Mouse (Mus musculus): ENCODE results near the gene Riok1.

Gene Riok1

DNA sequence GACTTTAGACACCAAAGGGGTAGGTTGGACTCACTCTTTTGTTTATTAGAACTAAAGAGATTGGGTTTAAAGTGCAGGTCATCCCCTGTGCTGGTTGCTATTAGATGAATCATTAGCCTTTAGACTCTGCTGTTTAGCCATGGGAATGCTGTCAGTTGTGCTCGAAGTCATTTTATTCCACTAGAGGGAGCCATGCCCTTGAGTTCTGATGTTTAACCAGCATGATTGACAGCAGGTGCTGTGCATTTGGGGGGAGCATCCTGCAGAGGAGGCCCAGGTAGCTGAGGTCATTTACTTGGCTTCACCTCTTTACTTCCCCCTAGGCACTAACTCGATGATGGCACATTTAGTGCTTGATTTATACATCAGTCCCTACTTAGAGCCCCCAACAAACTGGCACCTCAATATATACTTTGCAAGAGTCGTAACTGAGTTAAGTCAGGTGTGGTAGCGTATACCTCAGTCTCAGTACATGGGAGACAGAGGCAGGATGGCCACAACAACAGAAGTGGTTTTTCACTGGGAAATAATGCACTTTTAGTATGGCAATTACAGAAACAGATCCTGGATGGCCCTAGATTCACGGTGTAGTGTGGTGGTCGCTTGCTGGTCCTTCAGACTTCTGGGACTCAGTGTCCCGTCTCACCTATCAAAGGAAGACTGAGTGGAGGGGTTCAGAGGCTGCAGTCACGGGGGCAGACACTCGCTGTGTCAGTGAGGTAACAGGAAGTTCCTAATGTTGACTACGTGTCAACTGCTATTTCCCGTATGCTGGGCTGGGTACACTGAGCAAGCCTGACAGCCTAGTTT, 28.3 kb downstream of the Riok1 start:
- DNase-seq (ENCODE audit: low read depth in 2 of 2, low spot score in 2 of 2) = peak; percentile 14 to 49

DNA sequence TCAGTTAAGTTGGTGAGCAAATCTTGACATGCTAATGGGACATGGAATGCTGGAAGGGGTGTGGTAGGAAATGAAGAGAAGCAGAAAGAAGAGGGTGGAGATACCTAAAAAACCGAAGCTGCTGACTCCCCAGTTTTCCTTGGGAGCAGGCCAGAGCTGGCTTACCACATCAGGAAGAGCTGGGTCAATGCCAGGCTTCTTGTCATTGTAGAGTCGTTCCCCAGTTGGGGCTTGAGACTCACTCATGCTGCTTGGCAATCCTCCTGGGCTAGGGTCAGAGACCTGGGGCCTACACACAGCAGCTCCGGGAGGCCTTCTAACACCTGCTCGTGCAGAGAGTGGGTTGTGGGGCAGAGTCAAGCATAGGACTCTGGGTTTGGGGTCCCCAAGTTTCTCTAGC, 34.1 kb downstream of the Riok1 start:
- no peak for DNase-seq (ENCODE audit: low read depth in 2 of 2, low spot score in 2 of 2)

DNA sequence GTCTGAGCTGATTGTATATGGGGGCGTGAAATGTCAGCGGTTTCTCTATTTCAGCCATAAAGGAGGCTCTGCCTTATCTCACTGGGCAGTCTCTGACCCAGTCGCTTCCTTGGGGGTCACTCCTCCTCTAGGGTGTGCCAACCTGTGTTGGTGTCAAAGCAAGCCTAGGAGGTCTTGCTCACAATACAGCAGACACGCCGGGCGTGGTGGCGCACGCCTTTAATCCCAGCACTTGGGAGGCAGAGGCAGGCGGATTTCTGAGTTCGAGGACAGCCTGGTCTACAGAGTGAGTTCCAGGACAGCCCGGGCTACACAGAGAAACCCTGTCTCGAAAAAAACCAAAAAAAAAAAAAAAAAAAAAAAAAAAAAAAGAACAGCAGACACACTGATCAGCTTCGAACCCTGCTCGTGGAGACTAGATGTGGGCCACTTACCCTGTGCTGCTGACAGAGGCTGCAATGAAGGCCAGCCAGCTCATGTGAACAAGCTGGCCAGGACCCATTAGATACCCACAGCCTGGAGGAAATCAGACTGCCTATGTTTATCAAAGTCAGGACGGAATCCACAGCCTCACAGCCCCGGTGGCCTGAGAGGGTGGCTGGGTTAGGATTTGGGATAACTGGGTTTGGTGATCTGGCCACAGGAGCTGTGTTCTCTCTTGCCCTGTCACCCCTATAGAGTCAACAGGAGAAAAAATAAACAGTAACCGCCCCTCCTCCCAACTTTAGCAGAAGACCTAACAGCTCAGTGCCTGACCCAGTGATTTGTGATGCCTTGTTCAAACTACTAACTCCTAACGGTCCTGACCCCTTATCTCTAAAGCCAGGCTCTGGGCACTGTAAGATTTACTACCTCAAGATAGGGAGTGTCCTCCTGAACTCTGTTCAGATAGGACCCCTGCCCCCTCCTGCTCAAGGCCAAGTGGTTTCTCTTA, 36.8 kb downstream of the Riok1 start:
- DNase-seq (ENCODE audit: low read depth in 2 of 2, low spot score in 2 of 2) = no peak

DNA sequence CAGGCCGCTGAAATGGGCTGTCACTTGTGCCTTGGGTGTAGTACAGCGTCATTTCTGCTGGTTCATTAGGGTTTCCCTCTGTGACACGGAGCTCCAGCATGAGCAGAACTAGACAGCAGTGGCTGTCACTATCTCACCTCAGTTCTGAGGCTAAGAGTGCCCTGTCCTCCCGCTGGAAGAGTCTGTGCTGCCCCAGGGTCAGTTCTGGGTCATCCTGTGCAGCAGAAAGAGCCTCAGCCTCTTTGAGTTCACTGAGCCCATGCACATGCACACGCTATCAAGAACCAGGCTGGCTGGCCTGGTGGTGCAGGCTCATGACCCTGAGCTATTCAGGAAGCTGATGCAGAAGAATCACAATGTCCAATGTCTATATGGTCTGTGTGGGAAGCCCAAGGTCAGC, 37.6 kb downstream of the Riok1 start:
- DNase-seq (ENCODE audit: low read depth in 2 of 2, low spot score in 2 of 2) = no peak

DNA sequence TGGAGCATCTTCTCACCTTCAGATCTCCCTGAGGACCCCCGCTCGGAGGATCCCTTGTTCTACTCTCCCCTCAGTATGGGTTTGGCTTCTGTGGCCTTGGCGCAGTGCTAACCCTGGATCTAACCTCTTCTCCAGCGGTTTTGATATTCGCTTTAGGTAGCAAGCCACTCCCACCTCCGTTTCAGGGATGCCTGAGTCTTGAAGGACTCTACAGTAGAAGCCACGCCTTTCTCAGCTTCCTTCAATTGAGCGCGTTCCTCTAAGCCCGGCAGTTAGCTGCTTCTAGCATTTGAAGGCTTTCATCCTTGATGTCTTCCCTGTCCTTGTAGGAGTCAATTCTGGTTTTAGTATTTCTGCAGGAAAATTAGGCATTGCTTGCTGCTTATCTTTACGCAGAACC, 40.3 kb downstream of the Riok1 start:
- no peak for DNase-seq (ENCODE audit: low read depth in 2 of 2, low spot score in 2 of 2)

DNA sequence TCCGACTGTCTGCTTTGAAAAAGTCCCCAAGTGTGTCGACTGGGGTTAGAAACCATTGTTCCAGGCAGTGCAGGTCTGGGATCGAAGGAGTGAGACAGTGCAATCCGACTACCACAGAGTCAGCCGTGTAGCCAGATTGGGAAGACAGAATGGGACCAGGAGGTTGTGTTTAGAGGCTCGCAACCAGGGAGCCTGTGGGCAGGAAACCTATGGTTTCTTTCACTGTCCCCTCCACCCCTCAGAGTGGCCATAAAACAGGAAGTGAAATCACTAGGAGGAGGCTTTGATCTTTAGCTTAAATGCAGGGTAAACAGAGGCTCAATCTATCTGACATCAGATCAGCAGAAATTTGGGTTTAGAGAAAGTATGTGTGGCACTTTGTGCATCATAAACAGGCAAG, 42.0 kb downstream of the Riok1 start:
- DNase-seq (ENCODE audit: low read depth in 2 of 2, low spot score in 2 of 2) = no peak

DNA sequence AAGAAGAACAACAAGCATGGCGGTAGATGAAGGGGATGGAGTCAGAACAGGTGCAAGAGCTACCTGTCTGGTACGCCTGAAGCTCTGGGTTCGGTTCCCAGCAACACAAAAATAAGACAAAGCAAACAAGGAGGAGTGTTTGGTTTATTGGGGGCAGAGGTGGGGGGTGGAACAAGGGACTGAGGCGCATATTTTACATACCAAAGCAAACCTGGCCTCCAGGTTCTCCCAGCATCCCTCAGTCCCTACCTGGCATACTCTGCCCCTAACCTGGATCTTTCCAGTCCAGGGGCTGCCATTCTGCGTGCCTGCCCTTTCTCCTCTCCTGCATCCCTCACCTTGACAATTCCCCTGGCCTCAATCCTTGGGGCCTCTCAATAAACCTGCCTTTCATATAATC, 42.6 kb downstream of the Riok1 start:
- no peak for DNase-seq (ENCODE audit: low read depth in 2 of 2, low spot score in 2 of 2)

DNA sequence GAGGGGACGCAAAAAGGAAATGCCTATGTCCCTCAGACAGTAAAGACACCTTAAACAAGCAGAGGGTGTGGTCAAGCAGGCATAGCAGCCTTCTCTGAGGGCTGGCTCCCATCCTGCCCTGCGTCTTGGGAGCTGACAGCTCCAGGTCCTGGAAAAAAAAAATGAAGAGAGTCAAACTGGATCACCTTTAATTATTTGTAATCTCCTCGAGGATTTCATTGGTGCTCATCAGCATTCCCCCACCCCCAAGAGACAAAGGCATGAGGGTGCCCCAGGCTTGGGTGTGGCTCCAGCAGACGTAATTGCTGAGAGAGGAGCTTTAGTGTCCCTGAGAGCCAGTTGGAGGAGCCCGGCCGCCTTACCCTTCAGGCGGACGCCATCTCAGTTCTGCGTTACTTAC, 43.2 kb downstream of the Riok1 start:
- DNase-seq (ENCODE audit: low read depth in 2 of 2, low spot score in 2 of 2) = no peak

DNA sequence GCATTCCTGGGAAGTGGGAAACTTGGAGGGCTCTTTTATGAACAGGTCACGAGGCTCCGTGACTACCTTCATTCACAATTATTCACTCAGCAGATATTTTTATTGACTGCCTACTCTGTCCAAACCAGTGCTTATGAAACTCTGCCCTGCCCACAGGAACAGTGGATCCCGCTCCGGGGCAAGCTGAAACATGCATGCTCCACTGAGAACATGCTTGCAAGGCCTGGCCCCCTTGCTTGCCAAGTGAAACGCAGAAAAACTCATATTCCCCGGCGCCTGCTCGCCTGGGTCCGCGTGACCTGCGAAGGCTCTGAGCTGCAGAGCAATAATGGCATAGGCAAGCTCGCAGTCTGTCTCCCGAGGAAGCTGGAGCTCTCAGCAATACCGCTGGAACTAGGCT, 43.9 kb downstream of the Riok1 start:
- DNase-seq (ENCODE audit: low read depth in 2 of 2, low spot score in 2 of 2) = no peak

DNA sequence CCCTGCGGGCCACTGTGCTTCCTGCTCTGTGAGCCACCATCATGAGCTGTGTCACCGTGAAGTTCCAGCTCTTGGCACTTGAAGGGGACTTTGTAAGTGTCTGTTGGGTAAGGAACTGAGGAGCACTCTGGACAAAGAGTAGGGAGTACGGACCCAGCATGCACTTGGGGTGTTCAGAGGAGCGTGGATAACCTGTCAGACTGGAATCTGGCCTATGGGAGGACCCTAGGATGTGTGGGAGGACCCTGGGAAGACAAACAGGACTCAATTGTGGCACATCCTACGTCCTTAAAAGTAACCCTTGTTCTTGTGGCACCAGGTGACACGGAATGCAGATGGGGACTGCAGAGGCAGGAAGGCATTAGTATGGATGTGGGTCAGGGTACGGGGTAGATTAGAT, 44.4 kb downstream of the Riok1 start:
- no peak for DNase-seq (ENCODE audit: low read depth in 2 of 2, low spot score in 2 of 2)

DNA sequence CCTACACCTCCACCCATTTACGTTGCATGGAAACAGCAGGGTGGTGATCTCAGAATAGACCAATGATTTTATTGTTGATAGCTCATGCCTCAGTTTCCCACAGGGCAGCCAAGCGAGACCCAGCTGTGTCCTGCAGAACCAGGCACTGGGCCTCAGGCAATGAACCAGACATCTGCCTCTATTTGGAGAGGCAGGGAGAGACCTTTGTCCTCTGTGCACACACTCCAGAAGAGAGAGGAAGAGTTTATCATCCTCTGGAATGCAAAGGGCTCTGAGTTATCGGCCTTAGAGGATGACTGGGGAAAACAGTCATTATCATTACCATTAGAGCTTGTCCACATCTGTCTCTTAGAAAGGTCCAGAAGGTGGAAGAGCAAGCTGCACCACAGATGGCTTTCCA, 49.9 kb downstream of the Riok1 start:
- DNase-seq (ENCODE audit: low read depth in 2 of 2, low spot score in 2 of 2) = no peak

DNA sequence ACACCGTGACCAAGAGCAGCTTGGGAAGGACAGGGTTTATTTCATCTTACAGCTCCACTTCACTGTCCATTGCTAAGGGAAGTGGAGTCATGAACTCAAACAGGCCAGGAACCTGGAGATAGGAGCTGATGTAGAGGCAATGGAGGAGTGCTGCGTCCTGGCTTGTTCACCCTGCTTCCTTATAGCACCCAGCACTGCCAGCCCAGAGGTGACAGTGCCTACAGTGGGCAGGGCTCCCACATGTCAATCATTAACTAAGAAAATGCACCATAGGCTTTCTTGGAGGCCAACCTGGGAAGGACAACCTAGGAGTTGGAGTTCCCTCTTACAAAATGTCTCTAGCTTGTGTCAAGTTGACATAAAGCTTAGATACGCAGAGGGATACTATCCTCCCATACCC, 51.2 kb downstream of the Riok1 start:
- no peak for DNase-seq (ENCODE audit: low read depth in 2 of 2, low spot score in 2 of 2)

DNA sequence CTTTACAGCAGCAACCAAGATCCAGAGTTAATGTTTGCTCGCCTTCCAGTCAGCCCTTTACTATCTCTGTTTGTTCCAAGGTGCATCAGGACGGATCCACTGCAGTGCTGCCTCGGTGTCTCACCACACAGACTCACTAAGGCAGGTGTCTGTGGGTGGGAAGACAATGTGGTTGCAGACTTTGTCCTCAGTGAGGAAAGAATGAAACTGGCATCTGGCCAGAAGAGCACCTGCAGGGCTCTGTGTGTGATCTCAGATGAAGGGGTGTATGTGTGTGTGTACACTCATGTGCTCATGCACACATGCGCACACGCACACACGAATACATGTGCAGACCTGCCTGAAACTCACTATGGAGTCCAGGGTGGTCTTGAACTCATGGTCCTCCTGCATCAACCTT, 52.7 kb downstream of the Riok1 start:
- DNase-seq (ENCODE audit: low read depth in 2 of 2, low spot score in 2 of 2) = no peak

DNA sequence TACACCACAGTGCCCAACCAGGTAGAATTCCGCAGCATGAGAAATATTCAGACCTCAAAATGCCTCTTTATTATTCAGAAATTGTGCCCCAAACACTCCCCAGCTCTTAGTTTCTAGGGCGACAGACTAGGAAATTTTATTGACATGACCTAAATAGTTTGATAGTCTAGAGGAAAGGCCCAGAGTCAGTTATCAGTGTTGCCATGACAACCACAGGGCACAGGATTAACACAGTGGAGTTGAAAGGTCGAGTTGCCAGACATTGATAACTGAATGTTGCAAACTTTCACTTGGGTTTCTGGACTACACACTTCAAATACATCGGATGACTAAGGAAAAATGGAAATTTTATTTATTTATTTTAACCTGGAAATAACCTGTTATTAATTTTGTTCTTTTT, 53.1 kb downstream of the Riok1 start:
- no peak for DNase-seq (ENCODE audit: low read depth in 2 of 2, low spot score in 2 of 2)

DNA sequence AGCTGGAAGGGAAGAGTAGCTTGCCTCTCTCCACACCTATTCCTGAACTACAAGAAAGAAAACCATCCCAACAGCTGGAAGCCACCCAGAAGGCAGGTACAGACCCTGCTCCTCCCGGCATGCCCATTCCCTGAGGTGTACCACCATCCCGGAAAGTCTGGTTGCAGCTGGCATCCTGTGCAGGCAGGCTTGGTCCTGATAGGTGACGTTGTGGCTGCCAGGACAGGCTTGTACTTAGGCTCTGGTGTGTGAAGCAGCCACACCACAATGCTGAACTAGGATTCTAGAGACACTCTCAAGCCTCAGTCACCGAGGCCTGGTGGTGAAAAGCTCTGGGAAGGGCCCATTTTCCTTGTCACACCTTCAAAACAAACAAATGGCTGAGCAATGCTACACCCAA, 59.4 kb downstream of the Riok1 start:
- no peak for DNase-seq (ENCODE audit: low read depth in 2 of 2, low spot score in 2 of 2)

DNA sequence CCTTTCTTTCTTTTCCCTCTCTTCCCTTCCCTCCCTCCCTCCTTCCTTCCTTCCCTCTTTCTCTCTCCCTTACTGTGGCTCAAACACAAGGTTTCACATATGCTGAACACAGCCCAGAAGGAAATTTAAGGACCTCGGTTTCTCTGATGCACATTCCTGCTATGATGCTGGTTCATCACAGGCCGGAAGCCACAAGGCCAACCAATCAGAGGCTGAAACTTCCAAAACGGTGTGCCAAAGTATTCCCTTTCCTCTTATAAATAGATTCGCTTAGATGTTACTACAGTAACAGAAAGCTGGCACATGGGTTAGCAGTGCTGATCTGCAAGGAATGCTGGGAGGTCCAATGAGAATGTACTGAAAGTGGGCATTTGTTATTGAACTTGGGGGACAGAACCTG, 66.6 kb downstream of the Riok1 start:
- no peak for DNase-seq (ENCODE audit: low read depth in 2 of 2, low spot score in 2 of 2)

DNA sequence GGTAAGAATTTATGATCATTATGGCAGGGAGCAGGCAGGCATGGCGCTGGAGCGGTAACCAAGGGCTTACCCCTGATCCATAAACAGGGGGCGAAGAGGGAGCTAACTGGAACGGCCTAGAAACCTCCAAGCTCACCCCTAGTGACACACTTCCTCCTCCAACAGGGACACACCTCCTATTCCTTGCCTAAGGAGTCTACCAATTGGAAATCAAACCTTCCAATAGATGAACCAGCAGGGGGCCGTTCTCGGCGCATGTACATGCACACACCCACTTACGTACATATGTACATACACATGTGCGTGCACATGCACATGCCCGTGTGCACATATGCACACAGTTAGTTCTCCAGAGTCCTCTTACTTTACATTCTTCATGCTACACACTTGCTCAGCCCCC, 67.7 kb downstream of the Riok1 start:
- no peak for DNase-seq (ENCODE audit: low read depth in 2 of 2, low spot score in 2 of 2)

DNA sequence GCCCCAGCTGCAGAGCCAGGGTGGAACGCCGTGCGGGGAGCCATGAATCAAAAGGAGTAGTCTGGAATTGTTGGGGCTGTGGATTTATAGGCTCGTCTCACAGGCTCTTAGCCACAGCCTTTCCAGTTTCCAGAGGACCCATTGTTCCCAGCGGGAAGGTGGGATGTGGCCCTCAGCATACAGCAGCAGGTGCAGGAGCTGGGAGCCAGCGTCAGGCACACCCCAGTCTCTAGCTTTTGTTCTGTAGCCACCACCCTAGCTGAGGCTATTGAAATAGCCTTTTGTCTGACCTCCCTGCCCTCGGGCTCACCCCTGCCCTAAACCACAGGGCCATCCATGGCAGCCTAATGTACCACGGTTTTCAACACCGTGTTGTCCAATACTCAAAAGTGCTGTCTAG, 72.3 kb downstream of the Riok1 start:
- no peak for DNase-seq (ENCODE audit: low read depth in 2 of 2, low spot score in 2 of 2)
